Mouse (Mus musculus) intestine, embryonic 16.5 days (tissue): Measurements from ENCODE around the gene Ntrk1. TPM values are rescaled to one million over a fixed set of nuclear protein-coding genes. Genes with fewer than 3 reads are reported as not detected.

Experiments
- ATAC-seq: fragments of 200-750 bp; cut with Nextera tagmentation; 2 replicates; pipeline ENCODE4 v1.8.0; 2017; ENCODE audit warnings: moderate TSS enrichment, moderate library complexity
- H3K27ac ChIP-seq: fragments of 300-500 bp; sonication (generic); 2 replicates; pipeline ENCODE4 v1.5.1; 2014; ENCODE audit warnings: mild to moderate bottlenecking, low read length
- H3K27me3 ChIP-seq: fragments of 300-500 bp; sonication (generic); replicated peaks from 2 replicates; pipeline ENCODE4 v1.6.1; 2014; ENCODE audit warnings: low read length, control low read depth, mixed read lengths; ENCODE audit not compliant: control insufficient read depth, insufficient read depth
- H3K36me3 ChIP-seq: fragments of 300-500 bp; sonication (generic); 2 replicates; pipeline ENCODE4 v1.6.1; 2014; ENCODE audit warnings: low read length, control low read depth; ENCODE audit not compliant: control insufficient read depth, insufficient read depth
- H3K4me1 ChIP-seq: fragments of 300-500 bp; sonication (generic); 2 replicates; pipeline ENCODE4 v1.6.1; 2014; ENCODE audit warnings: low read length, control low read depth, mixed read lengths; ENCODE audit not compliant: control insufficient read depth, insufficient read depth
- H3K4me2 ChIP-seq: fragments of 300-500 bp; sonication (generic); 2 replicates; pipeline ENCODE4 v1.6.1; 2014; ENCODE audit warnings: low read depth, low read length, control low read depth
- H3K4me3 ChIP-seq: fragments of 300-500 bp; sonication (generic); 2 replicates; pipeline ENCODE4 v1.5.1; 2014; ENCODE audit warnings: mild to moderate bottlenecking, low read length
- H3K9ac ChIP-seq: fragments of 300-500 bp; sonication (generic); 2 replicates; pipeline ENCODE4 v1.6.1; 2014; ENCODE audit warnings: low read depth, low read length
- H3K9me3 ChIP-seq: fragments of 300-500 bp; sonication (generic); 2 replicates; pipeline ENCODE4 v1.6.1; 2016; ENCODE audit warnings: low read length, control low read depth; ENCODE audit not compliant: control insufficient read depth
- WGBS: fragments of 180-500 bp; shearing (Covaris S2); extraction: QIAGEN DNeasy Blood & Tissue Kit; methylation state at CpG from one replicate; pipeline ENCODE4 v1.1.7; 2014; 5-methylcytosine and 5-hydroxymethylcytosine counted together
- polyA plus RNA-seq: library from polyadenylated mRNA; unstranded; fragments of >200 nt; fragmentation: Nextera tagmentation; extraction: Ambion mirVana; gene quantifications from 2 replicates; pipeline ENCODE4 v1.2.1, GENCODE M21; 2015

The Ntrk1 gene
- polyA plus RNA-seq, 1 experiment from 2014 or later, result 1.4 TPM

- 14% methylated on average over 33 of the region's 33 CpGs for WGBS
- peaks cover 78% of the 10 kb centered on the region for H3K27me3 ChIP-seq
Measured at GRCm38 (mm10) chr3:87795336-87796277, 645 bp upstream of the Ntrk1 start.

GRCm38 (mm10) chr3:87789768-87790167 lies 5.2 kb downstream of the Ntrk1 start:
- peaks cover 17% of the 10 kb centered on the region for H3K4me1 ChIP-seq
- H3K4me3 ChIP-seq, result no peak overlapping the region
- no peak overlapping the region for H3K27ac ChIP-seq
- peaks cover 33% of the 10 kb centered on the region for H3K27me3 ChIP-seq
- no peaks in the 10 kb centered on the region for H3K9me3 ChIP-seq
- WGBS, result 44% methylated on average over 5 of the region's 5 CpGs
- no peak for ATAC-seq
- no peak overlapping the region for H3K9ac ChIP-seq
- no peak overlapping the region for H3K4me2 ChIP-seq
- no peaks in the 10 kb centered on the region for H3K36me3 ChIP-seq

More at GRCm38 (mm10) chr3:87795336-87796277, 645 bp upstream of the Ntrk1 start:
- H3K9ac ChIP-seq, result 0 out of 2 replicates have a peak overlapping the region, but pooled peaks have one; percentile 25
- H3K4me1 ChIP-seq, result peaks cover 20% of the 10 kb centered on the region
- H3K4me2 ChIP-seq, result peak overlapping the region; percentile 55
- H3K27ac ChIP-seq, result no peak overlapping the region
- peak overlapping the region; percentile 35 for H3K4me3 ChIP-seq
- no peaks in the 10 kb centered on the region for H3K36me3 ChIP-seq
- ATAC-seq, result peak; percentile 49
- H3K9me3 ChIP-seq, result no peaks in the 10 kb centered on the region

- H3K27me3 ChIP-seq, result peaks cover 28% of the 10 kb centered on the region
- 53% methylated on average over 1 of the region's 1 CpGs for WGBS
- H3K4me2 ChIP-seq, result no peak overlapping the region
- H3K9me3 ChIP-seq, result no peaks in the 10 kb centered on the region
- H3K27ac ChIP-seq, result no peak overlapping the region
- H3K4me1 ChIP-seq, result peaks cover 14% of the 10 kb centered on the region
- no peaks in the 10 kb centered on the region for H3K36me3 ChIP-seq
- H3K4me3 ChIP-seq, result no peak overlapping the region
- ATAC-seq, result no peak
- H3K9ac ChIP-seq, result no peak overlapping the region
Measured at GRCm38 (mm10) chr3:87789248-87789647, 5.7 kb downstream of the Ntrk1 start.

- Histone ChIP-seq H3K9me3 (no peaks in the 10 kb centered on the region), H3K27me3 (no peaks in the 10 kb centered on the region), H3K4me1 (peaks cover 14% of the 10 kb centered on the region), H3K27ac (no peak overlapping the region), H3K36me3 (no peaks in the 10 kb centered on the region), H3K4me3 (no peak overlapping the region), H3K9ac (no peak overlapping the region), H3K4me2 (no peak overlapping the region)
- peak; percentile 31; the same call in 1 of the 2 replicates for ATAC-seq
- WGBS, result 38% methylated on average over 4 of the region's 6 CpGs
Measured at GRCm38 (mm10) chr3:87785626-87786214, 9.2 kb downstream of the Ntrk1 start.

- Histone ChIP-seq H3K4me2 (no peak overlapping the region), H3K36me3 (no peaks in the 10 kb centered on the region), H3K27me3 (no peaks in the 10 kb centered on the region), H3K4me1 (peaks cover 14% of the 10 kb centered on the region), H3K9ac (no peak overlapping the region), H3K4me3 (no peak overlapping the region), H3K27ac (no peak overlapping the region), H3K9me3 (no peaks in the 10 kb centered on the region)
- WGBS, result 65% methylated on average over 5 of the region's 5 CpGs
- no peak for ATAC-seq
Measured at GRCm38 (mm10) chr3:87785156-87785555, 9.8 kb downstream of the Ntrk1 start.

GRCm38 (mm10) chr3:87783282-87784023 lies 11.5 kb downstream of the Ntrk1 start:
- no peak for ATAC-seq
- Histone ChIP-seq H3K27me3 (peaks cover 3% of the 10 kb centered on the region; the same call in 1 of the 2 replicates), H3K4me3 (no peak overlapping the region), H3K9ac (no peak overlapping the region), H3K36me3 (no peaks in the 10 kb centered on the region), H3K4me2 (no peak overlapping the region), H3K4me1 (peaks cover 6% of the 10 kb centered on the region; the same call in 1 of the 2 replicates), H3K27ac (no peak overlapping the region), H3K9me3 (no peaks in the 10 kb centered on the region)
- WGBS, result 82% methylated on average over 25 of the region's 25 CpGs

GRCm38 (mm10) chr3:87779086-87779485 lies 15.9 kb downstream of the Ntrk1 start:
- H3K36me3 ChIP-seq, result no peaks in the 10 kb centered on the region
- H3K4me3 ChIP-seq, result no peak overlapping the region
- H3K27ac ChIP-seq, result no peak overlapping the region
- H3K27me3 ChIP-seq, result peaks cover 13% of the 10 kb centered on the region; the same call in 1 of the 2 replicates
- no peaks in the 10 kb centered on the region for H3K9me3 ChIP-seq
- peak overlapping the region; percentile 29; the same call in 1 of the 2 replicates for H3K9ac ChIP-seq
- ATAC-seq, result no peak
- H3K4me1 ChIP-seq, result no peaks in the 10 kb centered on the region
- H3K4me2 ChIP-seq, result no peak overlapping the region
- 44% methylated on average over 2 of the region's 2 CpGs for WGBS

GRCm38 (mm10) chr3:87778283-87778682 lies 16.7 kb downstream of the Ntrk1 start:
- no peak overlapping the region for H3K9ac ChIP-seq
- H3K4me3 ChIP-seq, result no peak overlapping the region

GRCm38 (mm10) chr3:87771088-87771487 lies 23.9 kb downstream of the Ntrk1 start:
- Histone ChIP-seq H3K27me3 (no peaks in the 10 kb centered on the region), H3K4me1 (peaks cover 16% of the 10 kb centered on the region), H3K4me2 (no peak overlapping the region), H3K36me3 (no peaks in the 10 kb centered on the region), H3K9ac (no peak overlapping the region), H3K4me3 (no peak overlapping the region), H3K9me3 (no peaks in the 10 kb centered on the region), H3K27ac (no peak overlapping the region)
- 29% methylated on average over 6 of the region's 6 CpGs for WGBS
- ATAC-seq, result peak; percentile 45; the same call in 1 of the 2 replicates

More at GRCm38 (mm10) chr3:87778283-87778682, 16.7 kb downstream of the Ntrk1 start:
- peaks cover 13% of the 10 kb centered on the region; the same call in 1 of the 2 replicates for H3K27me3 ChIP-seq
- no peak overlapping the region for H3K4me2 ChIP-seq
- ATAC-seq, result no peak
- no peak overlapping the region for H3K27ac ChIP-seq
- H3K4me1 ChIP-seq, result no peaks in the 10 kb centered on the region
- no peaks in the 10 kb centered on the region for H3K36me3 ChIP-seq
- no peaks in the 10 kb centered on the region for H3K9me3 ChIP-seq
- WGBS, result 58% methylated on average over 23 of the region's 23 CpGs
